Mouse (Mus musculus) CH12.LX (cell line): Measurements from ENCODE around the gene Folr2.

Experiments
- ELF1 ChIP-seq: IDR thresholded peaks from 2 replicates; pipeline ENCODE4 v1.6.1; 2014; ENCODE audit warnings: low read depth, mild to moderate bottlenecking, inconsistent platforms, low read length, improper control_type of control experiment
- TCF12 ChIP-seq: IDR thresholded peaks from 2 replicates; pipeline ENCODE4 v1.6.1; 2014; ENCODE audit warnings: low read depth, mild to moderate bottlenecking, inconsistent platforms, low read length, improper control_type of control experiment

DNA sequence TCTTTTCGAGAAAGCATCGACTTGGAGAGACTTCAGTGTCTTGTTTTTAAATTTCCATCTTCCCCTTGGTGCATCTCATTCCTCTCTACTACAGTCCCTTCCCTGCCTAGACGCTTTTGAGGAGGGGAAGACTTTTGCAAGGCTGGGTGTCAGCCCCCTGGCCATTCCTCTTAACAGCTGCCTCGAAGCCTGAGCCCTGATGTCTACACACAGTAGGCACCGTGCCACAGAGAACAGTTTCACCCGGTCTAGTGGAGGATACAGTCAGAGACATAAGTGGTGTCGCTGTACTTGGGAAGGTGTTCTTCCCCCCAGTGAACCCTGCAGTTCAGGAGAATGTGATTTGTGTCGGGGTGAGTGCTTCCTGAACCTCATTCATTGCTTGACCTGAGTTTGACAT lies 49.7 kb upstream of the Folr2 start:
- TF ChIP-seq TCF12 (no peak), ELF1 (no peak)
